Mouse (Mus musculus) right cerebral cortex, postnatal 4 days (tissue): ENCODE data around the gene Scamp2.

Source experiments
- DNase-seq: peaks from one replicate; pipeline ENCODE4 v3.0.0-alpha.2; 2022

The Scamp2 gene

GRCm38 (mm10) chr9:57552139-57552887, 8.4 kb upstream of the Scamp2 start, which contains the start of gene Mpi:
Gene Mpi, minus strand, starts transcription at chr9:57552763.
- DNase-seq, result peak; percentile 76

- DNase-seq, result no peak
Observed at GRCm38 (mm10) chr9:57553119-57553518, 7.6 kb upstream of the Scamp2 start.

GRCm38 (mm10) chr9:57554753-57555152, 6.0 kb upstream of the Scamp2 start:
- no peak for DNase-seq

DNA sequence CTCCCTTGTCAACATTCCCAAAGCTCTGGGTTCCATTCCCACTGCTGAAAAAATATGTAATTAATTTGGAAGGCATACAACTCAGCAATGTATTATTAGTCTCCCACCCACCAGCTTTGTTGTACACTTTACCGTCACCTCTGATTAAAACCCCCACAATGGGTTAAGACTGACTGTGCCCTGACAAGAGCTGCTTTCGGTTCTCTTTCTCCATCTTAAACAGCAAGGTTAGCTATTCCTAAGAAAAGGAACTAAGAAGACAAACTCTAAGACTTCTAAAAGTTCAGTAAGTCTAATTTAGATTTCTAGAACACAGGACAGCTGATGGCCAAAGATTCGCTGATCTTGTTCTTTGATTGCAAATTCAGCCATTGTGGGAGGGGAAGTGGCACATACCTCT, 3.5 kb upstream of the Scamp2 start:
- DNase-seq, result no peak

GRCm38 (mm10) chr9:57558625-57559024, 2.1 kb upstream of the Scamp2 start:
- DNase-seq, result no peak

- no peak for DNase-seq
Observed at GRCm38 (mm10) chr9:57559568-57559967, 1.2 kb upstream of the Scamp2 start.

- no peak for DNase-seq
Observed at GRCm38 (mm10) chr9:57560263-57560662, 480 bp upstream of the Scamp2 start.

GRCm38 (mm10) chr9:57561711-57562099, 962 bp downstream of the Scamp2 start:
- DNase-seq, result no peak

GRCm38 (mm10) chr9:57562896-57563372, 2.2 kb downstream of the Scamp2 start:
- no peak for DNase-seq

DNA sequence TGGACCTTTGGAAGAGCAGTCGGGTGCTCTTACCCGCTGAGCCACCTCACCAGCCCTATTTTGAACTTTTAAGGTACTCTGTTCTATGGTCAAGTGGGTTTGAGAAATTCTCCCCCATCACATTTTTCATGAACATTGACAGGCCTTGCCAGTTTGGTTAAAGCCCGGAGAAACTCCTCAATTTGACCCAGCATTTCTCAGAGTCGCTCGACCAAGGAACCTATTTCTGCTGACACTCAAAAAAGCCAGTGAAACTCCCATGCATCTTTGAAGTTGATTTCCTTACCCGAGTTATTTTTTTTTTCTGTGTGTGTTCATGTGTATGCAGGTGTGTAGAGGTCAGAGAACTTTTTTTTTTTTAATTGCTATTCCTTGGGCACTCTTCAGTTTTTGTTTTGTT, 3.9 kb downstream of the Scamp2 start:
- DNase-seq, result no peak

- DNase-seq, result peak; percentile 56
Observed at GRCm38 (mm10) chr9:57565741-57566221, 5.0 kb downstream of the Scamp2 start.

DNA sequence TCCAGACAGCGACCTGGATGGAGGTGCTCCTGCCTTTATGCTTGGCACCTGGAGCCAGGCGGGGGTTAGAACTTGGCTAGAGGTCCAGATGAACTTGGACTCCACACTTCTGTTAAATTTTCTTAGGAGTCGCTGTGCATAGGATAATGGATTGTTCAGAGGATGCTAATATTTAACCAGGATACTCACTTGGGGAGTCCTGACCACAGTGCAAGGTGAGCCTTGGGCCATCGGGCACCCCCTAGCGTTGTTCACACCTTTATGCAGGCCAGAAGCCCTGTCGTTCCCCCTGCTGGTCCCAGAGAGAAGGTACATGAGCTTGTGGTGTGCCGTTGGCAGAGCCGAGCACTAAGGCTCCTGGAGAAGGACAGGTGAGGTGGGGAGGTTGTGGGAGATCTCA, 6.1 kb downstream of the Scamp2 start:
- DNase-seq, result no peak

GRCm38 (mm10) chr9:57568500-57568899, 7.8 kb downstream of the Scamp2 start:
- DNase-seq, result no peak

DNA sequence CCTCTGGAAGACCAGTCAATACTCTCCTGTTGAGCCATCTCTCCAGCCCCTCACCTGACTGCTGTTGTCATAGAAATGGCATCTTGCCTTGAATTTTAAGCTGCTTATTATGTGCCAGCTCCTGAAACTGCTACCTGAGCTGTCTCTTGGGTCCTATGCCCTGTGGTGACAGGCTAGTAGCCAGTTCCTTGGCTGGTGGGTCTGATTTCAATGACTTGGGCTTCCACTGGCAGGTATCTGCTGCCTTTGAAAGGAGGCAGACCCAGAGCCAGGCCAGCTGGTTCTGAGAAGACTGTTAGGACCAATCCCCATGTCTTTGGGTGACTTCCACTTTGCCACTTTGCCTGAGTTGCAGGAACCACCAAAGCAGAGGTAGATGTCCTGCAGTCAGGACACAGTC, 13.7 kb downstream of the Scamp2 start:
- no peak for DNase-seq

- no peak for DNase-seq
Observed at GRCm38 (mm10) chr9:57575577-57575976, 14.8 kb downstream of the Scamp2 start.

GRCm38 (mm10) chr9:57577144-57577849, 16.6 kb downstream of the Scamp2 start:
- no peak for DNase-seq

GRCm38 (mm10) chr9:57584991-57585390, 24.2 kb downstream of the Scamp2 start:
- no peak for DNase-seq

DNA sequence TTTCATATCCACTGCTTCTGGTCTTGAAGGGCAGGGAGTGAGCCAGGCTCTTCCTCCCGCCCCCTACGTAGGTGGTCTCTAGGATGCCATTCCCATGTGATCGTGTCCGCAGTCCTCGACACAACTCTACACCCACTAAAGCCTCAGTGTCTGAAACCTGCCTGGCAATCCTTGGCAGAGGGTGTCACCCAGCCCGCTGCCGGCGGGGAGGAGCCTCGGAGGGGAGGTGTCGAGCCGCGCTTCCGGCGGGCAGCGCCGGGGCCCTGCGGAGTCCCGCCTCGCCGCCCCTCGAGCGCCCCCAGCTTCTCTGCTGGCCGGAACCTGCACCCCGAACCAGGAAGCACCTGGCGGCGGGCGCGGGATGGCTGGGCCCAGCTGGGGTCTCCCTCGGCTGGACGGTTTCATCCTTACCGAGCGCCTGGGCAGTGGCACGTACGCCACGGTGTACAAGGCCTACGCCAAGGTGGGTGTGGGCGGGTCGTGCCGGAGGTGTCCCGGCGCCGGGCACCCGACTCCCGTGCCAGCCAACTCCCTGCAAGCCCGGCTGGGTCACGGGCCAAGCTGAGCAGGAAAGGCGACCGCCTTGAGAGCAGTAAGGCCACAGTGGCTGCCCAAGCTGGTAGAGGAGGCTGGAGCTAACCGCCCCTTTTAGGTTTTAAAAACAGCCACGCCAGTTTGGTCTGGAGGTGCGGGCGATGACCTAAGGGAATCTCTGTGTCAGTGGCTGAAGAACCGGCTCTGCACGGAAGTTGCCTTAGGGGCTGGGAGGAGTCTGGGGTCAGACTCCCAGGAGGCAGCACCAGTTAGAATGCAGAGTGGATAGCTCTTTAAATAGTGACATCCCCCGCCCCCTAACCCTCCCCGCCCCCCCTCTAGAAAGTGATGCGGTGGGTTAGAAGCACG, 28.7 kb downstream of the Scamp2 start, which contains the start of gene Ulk3:
Gene Ulk3 (plus strand): TSS at position 229 of the 903 bp plus-strand sequence.
- DNase-seq, result peak; percentile 72

- DNase-seq, result no peak
Observed at GRCm38 (mm10) chr9:57590726-57591125, 30.0 kb downstream of the Scamp2 start.

DNA sequence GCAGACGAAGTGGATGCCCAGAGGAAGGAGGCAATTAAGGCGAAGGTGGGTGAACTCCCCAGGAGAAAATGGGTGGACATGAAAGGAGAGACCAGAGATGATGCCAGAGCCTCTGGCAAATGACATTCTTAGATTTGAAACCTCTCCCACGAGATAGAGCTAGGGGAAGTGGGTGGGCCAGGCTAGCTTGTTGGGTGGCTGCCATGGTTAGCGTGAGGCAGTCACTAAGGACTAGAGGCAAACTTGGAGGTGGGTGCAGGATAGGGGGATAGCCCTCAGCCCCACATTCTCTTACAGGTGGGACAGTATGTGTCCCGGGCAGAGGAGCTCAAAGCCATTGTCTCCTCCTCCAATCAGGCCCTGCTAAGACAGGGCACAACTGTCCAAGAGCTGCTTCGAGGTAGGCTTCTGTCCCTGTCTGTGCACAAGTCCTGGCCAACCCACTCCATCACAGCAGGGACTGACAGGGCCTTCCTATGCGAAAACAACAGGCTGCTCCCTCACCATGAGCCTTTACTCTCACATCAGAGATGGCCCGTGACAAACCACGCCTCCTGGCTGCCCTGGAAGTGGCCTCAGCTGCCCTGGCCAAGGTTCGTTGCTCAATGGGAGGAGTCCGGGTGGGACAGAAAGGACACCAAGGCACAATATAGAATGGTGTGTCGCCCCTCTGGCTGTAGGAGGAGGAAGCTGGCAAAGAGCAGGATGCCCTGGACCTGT, 32.9 kb downstream of the Scamp2 start:
- no peak for DNase-seq

DNA sequence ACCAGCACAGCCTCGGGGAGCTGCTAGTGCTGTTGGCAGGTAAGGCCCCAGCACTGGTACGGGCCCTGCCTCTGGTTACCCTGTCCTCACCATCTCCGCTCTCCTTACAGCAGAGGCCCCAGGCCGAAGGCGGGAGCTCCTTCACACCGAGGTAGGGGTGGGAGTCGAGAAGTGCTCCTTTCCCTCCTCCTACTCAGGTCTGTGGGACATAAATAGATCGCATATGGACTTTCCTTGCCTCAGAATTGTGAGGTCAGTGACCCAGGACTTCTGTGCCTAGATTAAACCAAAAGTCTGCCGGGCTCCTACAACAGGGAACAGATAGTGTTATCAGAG, 33.4 kb downstream of the Scamp2 start:
- no peak for DNase-seq

DNA sequence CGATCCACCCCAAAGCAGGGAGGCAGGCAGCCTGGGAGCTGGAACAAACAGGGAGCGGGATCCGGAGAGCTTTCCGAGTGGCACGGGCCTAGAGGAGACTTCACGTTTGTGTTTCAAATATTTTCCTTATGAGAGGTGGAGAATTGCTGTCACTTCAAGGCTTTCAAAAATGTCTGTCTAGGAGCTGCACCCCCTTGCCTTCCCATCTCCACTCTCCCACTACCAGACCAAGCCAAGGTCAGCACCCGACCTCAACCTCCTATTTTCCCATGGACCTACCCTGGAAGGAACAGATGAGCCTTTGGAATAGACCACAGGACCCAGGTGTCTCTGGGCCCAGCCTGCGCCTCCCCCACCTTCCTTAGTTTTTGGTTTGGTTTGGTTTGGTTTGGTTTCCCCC, 36.5 kb downstream of the Scamp2 start:
- no peak for DNase-seq
